Mouse (Mus musculus) bone marrow macrophage, adult 2 months (primary cell): ENCODE results near the gene Col6a1. TPM values are rescaled to one million over a fixed set of nuclear protein-coding genes. Genes with fewer than 3 reads are reported as not detected.

ENCODE experiments used
- H3K27ac ChIP-seq: 2 replicates; pipeline ENCODE4 v1.5.1; 2012; ENCODE audit warnings: low read depth, low read length; ENCODE audit not compliant: insufficient read depth
- H3K4me1 ChIP-seq: 2 replicates; pipeline ENCODE4 v1.6.1; 2012; ENCODE audit warnings: low read length; ENCODE audit not compliant: control insufficient read depth, insufficient read depth
- H3K4me3 ChIP-seq: 2 replicates; pipeline ENCODE4 v1.5.1; 2012; ENCODE audit warnings: mild to moderate bottlenecking, low read length, moderate library complexity; ENCODE audit not compliant: insufficient read depth
- CTCF ChIP-seq: IDR thresholded peaks from 2 replicates; pipeline ENCODE4 v1.5.1; 2012; ENCODE audit warnings: low read depth, mild to moderate bottlenecking, low read length, moderate library complexity
- POLR2A ChIP-seq: IDR thresholded peaks from 2 replicates; pipeline ENCODE4 v1.6.1; 2012; ENCODE audit warnings: mild to moderate bottlenecking, low read depth, low read length, borderline replicate concordance
- polyA plus RNA-seq: library from polyadenylated mRNA; stranded (reverse); fragments of >200 nt; gene quantifications from 2 replicates; pipeline ENCODE4 v1.2.4, GENCODE M21; 2012; ENCODE audit not compliant: missing spikeins, insufficient read depth, insufficient read length

Col6a1 gene
- polyA plus RNA-seq, 1 experiment, result 3.8 TPM

- H3K4me1 ChIP-seq, result no peaks in the 10 kb centered on the region
- no peak for TF ChIP-seq POLR2A
- TF ChIP-seq CTCF, result no peak
- no peak overlapping the region for H3K27ac ChIP-seq
- H3K4me3 ChIP-seq, result no peak overlapping the region
Observed at GRCm38 (mm10) chr10:76667197-76667805, 58.7 kb downstream of the Col6a1 start.

- TF ChIP-seq POLR2A (no peak), CTCF (no peak)
- no peak overlapping the region for H3K4me3 ChIP-seq
- H3K27ac ChIP-seq, result no peak overlapping the region
- H3K4me1 ChIP-seq, result no peaks in the 10 kb centered on the region
Observed at GRCm38 (mm10) chr10:76665551-76665950, 60.4 kb downstream of the Col6a1 start.

- Histone ChIP-seq H3K4me1 (no peaks in the 10 kb centered on the region), H3K27ac (no peak overlapping the region), H3K4me3 (no peak overlapping the region)
- TF ChIP-seq POLR2A (no peak), CTCF (no peak)
Observed at GRCm38 (mm10) chr10:76664156-76665115, 61.5 kb downstream of the Col6a1 start.

Other genes with a start within 250 kb of the Col6a1 start
- 10.9 and 11.0 TPM in 2 replicates for gene Lss, start 194.6 kb downstream of the Col6a1 start, polyA plus RNA-seq
- gene Spatc1l, start 163.9 kb downstream of the Col6a1 start, polyA plus RNA-seq, result not detected in 2 replicates
- gene Ftcd, start 150.5 kb downstream of the Col6a1 start, polyA plus RNA-seq, result not detected in 2 replicates
- gene Col6a2, start 102.5 kb downstream of the Col6a1 start, polyA plus RNA-seq, result 2.2 and 3.1 TPM in 2 replicates
- 5.9 and 6.1 TPM in 2 replicates for gene Pcbp3, start 235.7 kb upstream of the Col6a1 start, polyA plus RNA-seq